Mouse (Mus musculus): ENCODE measurements around the gene Barhl1.

- TF ChIP-seq POLR2A (IDR thresholded peaks at IDR 0.05; ENCODE audit: borderline replicate concordance, insufficient read depth, low read length) (no peak), CTCF (IDR thresholded peaks at IDR 0.05; ENCODE audit: borderline replicate concordance, insufficient read depth, low read depth, low read length) (no peak)
These were observed 14.2 kb downstream of the Barhl1 start for GRCm38 (mm10) chr2:28902291-28902690.
